ENCODE assay signal across 7 mouse cellular contexts in genomic region chr13:45345471-45346159, GRCm38 (mm10). TPM values are rescaled to one million over a fixed set of nuclear protein-coding genes. Genes with fewer than 3 reads are reported as not detected.
DNase-seq lines count a peak whose midpoint lies in the region; ATAC-seq lines count a peak whose summit lies in the region.

No protein-coding gene starts in this region.

- no peaks in the 10 kb centered on the region for H3K27me3 ChIP-seq in midbrain, embryonic 14.5 days (ENCODE audit: control insufficient read depth, insufficient read depth, low read length)
- no peaks in the 10 kb centered on the region for H3K27me3 ChIP-seq in midbrain, embryonic 13.5 days

- H3K4me3 ChIP-seq in midbrain, embryonic 14.5 days (replicated peaks; ENCODE audit: low read depth, low read length), result no peak overlapping the region
- no peak overlapping the region for H3K4me3 ChIP-seq in midbrain, embryonic 13.5 days (replicated peaks)

- WGBS in midbrain, embryonic 14.5 days, result 17% methylated on average over 14 of the region's 14 CpGs
- WGBS in midbrain, embryonic 13.5 days, result 20% methylated on average over 14 of the region's 14 CpGs

- H3K9me3 ChIP-seq in midbrain, embryonic 14.5 days (ENCODE audit: control insufficient read depth, low read length), result 0 out of 2 replicates have a peak, but pooled peaks cover 2% of the 10 kb centered on the region
- peaks cover 3% of the 10 kb centered on the region; the same call in 1 of the 2 replicates for H3K9me3 ChIP-seq in midbrain, embryonic 13.5 days

- H3K36me3 ChIP-seq in midbrain, embryonic 14.5 days (ENCODE audit: control insufficient read depth, insufficient read depth, low read length), result no peaks in the 10 kb centered on the region
- H3K36me3 ChIP-seq in midbrain, embryonic 13.5 days, result no peaks in the 10 kb centered on the region

- H3K9ac ChIP-seq in midbrain, embryonic 14.5 days (replicated peaks; ENCODE audit: low read length), result no peak overlapping the region
- H3K9ac ChIP-seq in midbrain, embryonic 13.5 days (replicated peaks), result no peak overlapping the region

- ATAC-seq in midbrain, embryonic 14.5 days (ENCODE audit: low FRiP score, low TSS enrichment), result no peak
- no peak for ATAC-seq in midbrain, embryonic 13.5 days

- no peak overlapping the region for H3K27ac ChIP-seq in midbrain, embryonic 14.5 days (replicated peaks; ENCODE audit: low read depth, low read length)
- no peak overlapping the region for H3K27ac ChIP-seq in midbrain, embryonic 13.5 days

- DNase-seq in midbrain, embryonic 14.5 days, result peak; percentile 32
- DNase-seq in embryo, embryonic 9.5 days (ENCODE audit: extremely low spot score), result peak; percentile 24
- DNase-seq in kidney, adult 18-20 months, result peak; percentile 37
- DNase-seq in retina, embryonic 14.5 days (ENCODE audit: low spot score), result peak; percentile 62
- DNase-seq in frontal cortex, postnatal 10 days (ENCODE audit: low spot score in 2 of 2), result no peak
- no peak for DNase-seq in left cerebral cortex, adult 8-10 months (ENCODE audit: low spot score in 2 of 2)

- no peak overlapping the region for H3K4me2 ChIP-seq in midbrain, embryonic 14.5 days (ENCODE audit: low read length)
- no peak overlapping the region for H3K4me2 ChIP-seq in midbrain, embryonic 13.5 days (replicated peaks)

- H3K4me1 ChIP-seq in midbrain, embryonic 14.5 days (ENCODE audit: control insufficient read depth, insufficient read depth, low read length), result 0 out of 2 replicates have a peak, but pooled peaks cover 6% of the 10 kb centered on the region
- peaks cover 7% of the 10 kb centered on the region for H3K4me1 ChIP-seq in midbrain, embryonic 13.5 days (replicated peaks)

RNA-seq across cellular contexts. Expression of gene Mylip, which starts 43.9 kb away (rescaled TPM):
- polyA plus RNA-seq in midbrain, embryonic 14.5 days (2014; fragmentation: Nextera tagmentation; extraction: Ambion mirVana), result 3.0 and 4.1 TPM in 2 replicates
- polyA plus RNA-seq in midbrain, embryonic 13.5 days (2015; fragmentation: Nextera tagmentation; extraction: Ambion mirVana), result 3.7 TPM in 2 replicates
- total RNA-seq in left cerebral cortex, adult 8-10 months (2022), result 10 to 100 TPM; 12.6 to 19.8 (median 15.1) TPM

Comparison
In these comparisons a context has a peak if more than half of its experiments do, and no peak if none do; other contexts are left out.
1. DNase-seq: peak in midbrain, embryonic 14.5 days (single experiment), embryo, embryonic 9.5 days (single experiment), kidney, adult 18-20 months (single experiment) and retina, embryonic 14.5 days (single experiment); none in frontal cortex, postnatal 10 days (0 of 2) and left cerebral cortex, adult 8-10 months (0 of 2).